Mouse (Mus musculus): ENCODE results near the gene Asrgl1.
"Not testable (repeated sequence)": the region's sequence is repeated elsewhere in the genome, so short reads cannot be mapped to it uniquely, and the experiment has no call there.

Asrgl1 gene

GRCm38 (mm10) chr19:9103986-9104385 lies 31.4 kb downstream of the Asrgl1 start:
- DNase-seq (ENCODE audit: low spot score): no peak

GRCm38 (mm10) chr19:9101062-9101457 lies 34.4 kb downstream of the Asrgl1 start:
- DNase-seq (ENCODE audit: low spot score): no peak

GRCm38 (mm10) chr19:9100297-9101061 lies 35.0 kb downstream of the Asrgl1 start:
- DNase-seq (ENCODE audit: low spot score): no peak

DNA sequence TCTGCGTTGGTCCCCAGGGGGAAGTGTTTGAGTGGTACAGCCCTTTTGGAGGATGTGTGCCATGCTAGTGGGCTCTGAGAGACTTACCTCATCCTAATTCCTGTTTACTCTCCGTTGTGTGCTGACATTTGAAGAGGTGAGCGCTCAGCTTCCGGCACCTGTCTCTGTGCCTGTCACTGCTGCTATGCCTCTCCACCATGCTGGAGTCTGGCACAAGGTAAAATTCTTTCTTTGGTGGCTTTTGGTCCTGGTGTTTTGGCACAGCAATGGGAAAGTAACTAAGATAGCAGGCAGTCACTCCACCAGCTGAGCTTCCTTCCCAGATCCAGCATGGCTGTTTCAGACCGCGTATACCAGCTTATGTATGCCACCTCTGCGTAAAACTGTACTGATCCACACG lies 35.7 kb downstream of the Asrgl1 start:
- no peak for DNase-seq (ENCODE audit: low spot score)

GRCm38 (mm10) chr19:9097441-9097840 lies 38.0 kb downstream of the Asrgl1 start:
- no peak for DNase-seq (ENCODE audit: low spot score)

DNA sequence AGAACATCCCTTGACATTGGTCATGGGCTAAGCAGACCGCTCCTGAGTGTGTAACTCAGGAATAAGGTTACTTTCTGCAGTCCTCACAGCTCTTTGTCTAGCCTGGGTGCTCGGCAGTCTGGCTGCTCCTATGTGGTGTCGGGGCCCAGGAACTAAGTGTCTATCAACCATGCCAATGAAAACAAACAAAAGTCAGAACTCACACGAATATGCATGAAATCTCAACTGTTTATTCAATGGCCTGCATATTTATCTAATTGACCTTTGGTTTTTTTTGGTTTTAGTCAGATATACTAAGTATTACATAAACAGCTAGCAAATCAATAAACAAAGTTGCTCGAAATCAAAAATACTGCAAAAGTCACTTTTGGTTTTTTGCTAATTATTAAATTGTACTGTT lies 40.3 kb downstream of the Asrgl1 start:
- no peak for DNase-seq (ENCODE audit: low spot score)

- DNase-seq (ENCODE audit: low spot score): no peak
These were observed 44.7 kb downstream of the Asrgl1 start for GRCm38 (mm10) chr19:9090709-9091108.

GRCm38 (mm10) chr19:9090191-9090590 lies 45.2 kb downstream of the Asrgl1 start:
- no peak for DNase-seq (ENCODE audit: low spot score)

- DNase-seq (ENCODE audit: low spot score): no peak
These were observed 47.6 kb downstream of the Asrgl1 start, which contains the start of gene Scgb1a1 for GRCm38 (mm10) chr19:9087821-9088220. Gene Scgb1a1, minus strand, starts transcription at chr19:9087958.

GRCm38 (mm10) chr19:9083892-9084291 lies 51.5 kb downstream of the Asrgl1 start:
- DNase-seq (ENCODE audit: low spot score): not testable (repeated sequence)

- no peak for DNase-seq (ENCODE audit: low spot score)
These were observed 52.5 kb downstream of the Asrgl1 start for GRCm38 (mm10) chr19:9083010-9083355.

DNA sequence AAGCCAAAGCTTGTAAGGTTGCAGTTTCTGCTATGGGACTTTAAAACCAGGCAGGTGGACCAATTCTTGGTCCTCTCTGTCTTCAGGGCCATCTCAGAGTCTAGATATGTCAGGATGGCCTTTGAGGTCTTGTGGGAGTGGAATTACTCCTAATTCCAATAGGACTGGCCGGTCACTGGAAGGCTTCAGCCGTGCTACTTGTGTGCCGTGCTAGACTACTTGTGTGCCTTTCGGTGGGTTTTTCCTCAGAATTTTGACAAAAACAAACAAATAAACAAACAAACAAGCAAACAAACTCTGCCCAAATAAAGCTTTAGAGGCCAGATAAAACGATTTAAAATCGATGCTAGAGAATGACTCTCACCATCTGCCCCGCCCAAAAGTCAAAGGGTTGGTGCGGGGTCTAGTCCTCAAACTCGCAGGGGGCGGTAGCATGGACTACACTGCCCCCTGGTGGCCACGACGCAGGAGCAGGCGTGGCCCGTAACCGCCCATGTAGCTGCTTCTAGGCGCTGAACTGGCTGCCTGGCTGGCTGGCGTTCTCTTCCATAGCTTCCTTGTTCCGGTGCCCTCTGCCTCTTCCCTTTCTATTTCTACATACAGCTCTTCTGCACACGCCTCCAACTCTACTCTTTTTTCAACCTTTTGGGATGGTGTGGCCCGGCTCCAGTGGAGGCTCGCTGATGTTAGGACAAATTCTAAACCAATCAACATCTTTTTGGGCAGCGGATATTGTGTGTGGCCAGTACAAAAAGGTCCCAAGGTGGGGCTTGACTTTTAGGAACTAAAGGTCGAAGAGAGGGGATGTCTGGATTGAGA lies 53.0 kb downstream of the Asrgl1 start:
- peak; percentile 73 for DNase-seq (ENCODE audit: low spot score)

DNA sequence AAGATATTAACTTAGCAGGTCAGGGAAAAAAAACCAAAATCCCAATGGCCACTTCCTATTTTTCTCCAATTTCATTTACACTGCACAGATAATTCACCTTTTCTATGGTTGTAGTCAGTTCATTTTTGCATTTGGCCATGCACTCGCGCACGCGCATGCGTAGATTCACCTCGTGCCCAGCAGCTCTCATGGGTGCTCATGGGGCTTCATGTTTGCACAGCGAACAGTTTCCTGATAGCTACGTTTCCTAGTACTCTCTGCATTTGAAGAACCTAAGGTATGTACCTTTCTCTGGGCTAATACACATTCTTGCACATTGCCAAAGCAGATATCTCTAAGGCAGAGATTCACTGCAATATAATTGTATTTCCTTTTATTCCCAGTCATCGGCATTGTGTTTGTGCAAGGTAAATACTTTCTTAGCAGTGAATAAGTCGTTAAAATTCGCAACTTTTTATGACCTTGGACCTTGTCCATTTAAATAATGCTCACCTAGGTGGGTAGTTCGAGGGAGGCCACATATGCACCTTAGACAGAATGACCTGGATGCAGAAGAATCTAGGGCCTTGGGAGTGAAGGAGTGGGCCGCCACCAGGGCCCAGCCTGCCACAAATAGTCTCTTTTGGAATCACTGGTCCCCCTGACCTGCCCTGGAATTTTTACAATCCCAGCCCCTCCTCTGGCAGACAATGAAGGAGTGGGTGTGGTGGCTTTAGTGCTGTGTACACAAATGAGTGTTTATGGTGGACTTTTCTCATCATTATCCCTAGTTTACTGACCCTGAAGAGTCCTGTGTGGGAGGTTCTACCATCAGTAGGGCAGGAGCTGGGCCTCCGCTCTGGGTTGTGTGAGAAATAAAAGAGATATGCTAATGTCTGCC lies 53.9 kb downstream of the Asrgl1 start:
- no peak for DNase-seq (ENCODE audit: low spot score)

DNA sequence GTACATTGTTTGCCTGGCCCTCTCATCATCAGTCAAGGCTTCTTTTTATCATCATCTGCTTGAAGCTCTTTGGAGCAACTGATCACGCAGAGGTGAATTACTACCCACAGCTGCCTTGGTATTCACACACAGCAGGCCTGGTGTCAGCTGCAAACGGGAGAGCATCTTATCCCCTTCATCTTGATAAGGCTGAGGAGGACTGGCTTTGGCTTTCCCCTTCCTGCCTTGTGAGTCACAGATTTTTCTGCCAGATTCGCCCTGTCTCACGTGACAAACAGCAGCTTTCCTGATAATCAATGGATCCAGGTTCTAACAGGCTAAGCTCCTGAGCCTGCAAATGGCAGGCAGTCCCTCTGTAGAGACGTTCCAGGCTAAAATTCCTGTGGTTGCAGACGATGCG lies 55.5 kb downstream of the Asrgl1 start:
- DNase-seq (ENCODE audit: low spot score): no peak

DNA sequence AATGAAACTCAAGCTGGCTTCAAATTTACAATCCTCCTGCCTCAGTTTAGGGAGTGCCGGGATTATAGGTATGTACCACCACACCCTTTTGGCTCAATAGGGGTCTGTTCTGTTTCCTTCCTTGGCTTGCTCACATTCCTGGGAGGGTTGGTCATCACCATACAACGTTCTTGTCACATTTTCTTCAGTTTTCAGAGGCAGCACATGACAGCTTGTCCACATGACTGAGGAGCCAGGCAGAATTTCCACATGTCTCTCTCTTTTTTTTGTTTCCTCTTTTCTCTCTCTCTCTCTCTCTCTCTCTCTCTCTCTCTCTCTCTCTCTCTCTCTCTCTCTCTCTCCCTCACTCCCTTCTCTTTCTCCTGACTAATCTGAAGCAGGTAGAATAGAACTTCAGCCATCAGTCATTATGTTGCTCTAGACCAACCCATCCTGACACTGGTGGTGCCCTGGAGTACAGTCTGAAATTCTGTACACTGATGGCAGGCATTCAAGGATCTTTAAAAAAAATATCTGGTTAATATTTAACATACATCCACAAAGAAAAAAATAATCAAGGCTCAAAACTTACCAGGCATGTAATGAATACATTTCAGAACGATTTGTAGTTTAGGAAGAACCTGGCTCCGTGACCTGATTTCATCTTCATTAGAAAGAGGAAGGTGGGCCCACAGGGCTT lies 58.3 kb downstream of the Asrgl1 start:
- DNase-seq (ENCODE audit: low spot score): no peak

DNA sequence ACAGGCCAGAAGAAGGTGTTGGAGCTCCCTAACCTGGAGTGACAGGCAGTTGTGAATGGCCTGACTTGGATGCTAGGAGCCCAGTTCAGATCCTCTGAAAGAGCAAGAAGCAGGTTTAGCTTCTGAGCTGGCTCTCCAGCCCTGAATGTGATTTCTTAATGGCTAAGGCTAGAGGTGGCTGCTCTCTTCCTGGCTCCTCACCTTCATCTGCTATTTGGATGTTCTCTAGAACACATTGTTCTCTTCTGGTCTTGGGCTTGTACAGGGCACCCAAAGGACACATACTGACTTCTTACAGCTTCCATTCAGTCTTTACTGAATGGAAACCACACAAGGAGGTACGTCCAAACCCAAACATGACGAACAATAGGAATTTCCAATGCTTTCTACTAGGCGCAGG lies 59.4 kb downstream of the Asrgl1 start:
- no peak for DNase-seq (ENCODE audit: low spot score)

DNA sequence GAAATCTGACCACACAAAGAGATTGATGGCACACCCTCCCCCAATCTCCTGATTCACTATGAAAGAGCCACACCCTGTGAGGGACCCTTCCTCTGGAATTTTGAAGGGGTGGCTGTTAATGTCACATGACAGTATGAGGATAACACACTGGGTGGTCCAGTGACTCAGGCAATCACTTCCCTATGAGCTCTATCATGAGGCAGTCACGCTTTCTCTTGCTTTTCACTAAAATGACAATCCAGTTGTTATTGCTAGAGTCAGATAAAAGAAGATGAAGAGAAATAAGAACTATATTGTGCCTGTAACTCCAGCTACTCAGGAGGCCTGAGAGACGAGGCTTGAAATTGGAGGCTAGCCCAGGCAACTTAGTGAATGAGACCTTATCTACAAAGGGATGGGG lies 59.9 kb downstream of the Asrgl1 start:
- no peak for DNase-seq (ENCODE audit: low spot score)

GRCm38 (mm10) chr19:9074424-9074823 lies 61.0 kb downstream of the Asrgl1 start:
- DNase-seq (ENCODE audit: low spot score): no peak

- DNase-seq (ENCODE audit: low spot score): no peak
These were observed 61.5 kb downstream of the Asrgl1 start for GRCm38 (mm10) chr19:9073776-9074411.

DNA sequence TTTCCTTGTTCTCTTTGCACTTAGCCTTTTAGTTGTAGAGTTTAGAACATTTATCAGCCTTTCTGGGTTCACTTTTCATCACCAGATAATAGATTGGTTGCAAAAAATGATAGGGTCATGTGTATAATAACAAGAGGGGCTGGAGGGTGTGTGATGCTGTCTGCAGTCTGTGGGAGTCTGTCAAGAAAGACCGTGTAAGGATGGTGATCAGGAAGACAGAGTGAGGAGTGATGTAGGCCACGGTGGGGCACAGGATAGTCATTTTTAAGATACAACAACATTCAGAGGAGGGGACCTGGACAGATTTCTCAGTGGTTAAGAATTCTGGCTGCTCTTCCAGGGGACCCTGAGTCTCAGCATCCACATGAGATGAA lies 63.3 kb downstream of the Asrgl1 start:
- no peak for DNase-seq (ENCODE audit: low spot score)

GRCm38 (mm10) chr19:9071456-9072156 lies 63.8 kb downstream of the Asrgl1 start:
- no peak for DNase-seq (ENCODE audit: low spot score)
